7 mouse cellular contexts compared by ENCODE assay signal in genomic region chr15:78868398-78868797, GRCm38 (mm10). TPM values are rescaled to one million over a fixed set of nuclear protein-coding genes. Genes with fewer than 3 reads are reported as not detected.
A peak's percentile ranks its signal among the peaks of the same experiment; 100 is the strongest.
DNase-seq lines count a peak whose midpoint lies in the region; ATAC-seq and TF ChIP-seq lines count a peak whose summit lies in the region.

No protein-coding gene starts in this region.

- TF ChIP-seq CTCF in lung, adult 2 months (IDR thresholded peaks at IDR 0.05; ENCODE audit: insufficient read depth, low read length), result no peak
- TF ChIP-seq CTCF in small intestine, adult 2 months (IDR thresholded peaks at IDR 0.05; ENCODE audit: extremely low read depth, insufficient read length, insufficient replicate concordance, low read depth, low read length), result no peak

- no peak for TF ChIP-seq POLR2A in lung, adult 2 months (IDR thresholded peaks at IDR 0.05; ENCODE audit: borderline replicate concordance, extremely low read depth, low read depth, low read length)
- TF ChIP-seq POLR2A in small intestine, adult 2 months (IDR thresholded peaks at IDR 0.05; ENCODE audit: low read depth, low read length), result no peak

- H3K4me2 ChIP-seq in forebrain, embryonic 13.5 days, result peak overlapping the region; percentile 10; the same call in 1 of the 2 replicates
- peak overlapping the region; percentile 18; the same call in 1 of the 2 replicates for H3K4me2 ChIP-seq in intestine, embryonic 14.5 days (ENCODE audit: low read length)

- 17% methylated on average over 9 of the region's 9 CpGs for WGBS in forebrain, embryonic 13.5 days
- 7% methylated on average over 9 of the region's 9 CpGs for WGBS in intestine, embryonic 14.5 days
- 13% methylated on average over 9 of the region's 9 CpGs for WGBS in lung, adult 2 months
- 9% methylated on average over 9 of the region's 9 CpGs for WGBS in small intestine, adult 2 months

- DNase-seq in brain, adult 2 months (ENCODE audit: low read depth, low spot score), result peak; percentile 77
- DNase-seq in intestine, embryonic 14.5 days (ENCODE audit: low spot score), result peak; percentile 83
- peak; percentile 55 for DNase-seq in lung, adult 2 months
- no peak for DNase-seq in urinary bladder, postnatal 4 days (ENCODE audit: low spot score in 2 of 2)

- no peak overlapping the region for H3K4me3 ChIP-seq in forebrain, embryonic 13.5 days
- no peak overlapping the region for H3K4me3 ChIP-seq in intestine, embryonic 14.5 days (ENCODE audit: low read depth, low read length)
- no peak overlapping the region for H3K4me3 ChIP-seq in lung, adult 2 months (replicated peaks; ENCODE audit: extremely low read depth, low read depth, low read length)
- H3K4me3 ChIP-seq in small intestine, adult 2 months (ENCODE audit: low read depth, low read length), result no peak overlapping the region

- peak; percentile 84 for ATAC-seq in forebrain, embryonic 13.5 days
- ATAC-seq in intestine, embryonic 14.5 days (replicated peaks; ENCODE audit: low FRiP score, low TSS enrichment, low read depth), result peak; percentile 70
- no peak for ATAC-seq in activated CD4-positive, CD25-positive, alpha-beta regulatory T cell, adult 4 months

- H3K9ac ChIP-seq in forebrain, embryonic 13.5 days, result 0 out of 2 replicates have a peak overlapping the region, but pooled peaks have one; percentile 18
- no peak overlapping the region for H3K9ac ChIP-seq in intestine, embryonic 14.5 days (ENCODE audit: low read length)

- H3K36me3 ChIP-seq in forebrain, embryonic 13.5 days (ENCODE audit: poor library complexity, severe bottlenecking), result no peaks in the 10 kb centered on the region
- H3K36me3 ChIP-seq in intestine, embryonic 14.5 days (ENCODE audit: control insufficient read depth, insufficient read depth, low read length), result no peaks in the 10 kb centered on the region
- H3K36me3 ChIP-seq in small intestine, adult 2 months (ENCODE audit: control insufficient read depth, insufficient read depth, low read length), result no peaks in the 10 kb centered on the region

- peak overlapping the region; percentile 72 for H3K27ac ChIP-seq in forebrain, embryonic 13.5 days
- peak overlapping the region; percentile 85 for H3K27ac ChIP-seq in intestine, embryonic 14.5 days (ENCODE audit: low read depth)
- H3K27ac ChIP-seq in small intestine, adult 2 months (ENCODE audit: insufficient read depth, low read depth, low read length), result peak overlapping the region; percentile 77

- no peaks in the 10 kb centered on the region for H3K27me3 ChIP-seq in forebrain, embryonic 13.5 days
- H3K27me3 ChIP-seq in intestine, embryonic 14.5 days (replicated peaks; ENCODE audit: control insufficient read depth, insufficient read depth, low read length), result no peaks in the 10 kb centered on the region
- no peaks in the 10 kb centered on the region for H3K27me3 ChIP-seq in small intestine, adult 2 months (ENCODE audit: control insufficient read depth, insufficient read depth, low read length)

- H3K9me3 ChIP-seq in forebrain, embryonic 13.5 days (replicated peaks), result no peaks in the 10 kb centered on the region
- H3K9me3 ChIP-seq in intestine, embryonic 14.5 days (ENCODE audit: control insufficient read depth, low read length), result no peaks in the 10 kb centered on the region

- peaks cover 23% of the 10 kb centered on the region for H3K4me1 ChIP-seq in forebrain, embryonic 13.5 days
- H3K4me1 ChIP-seq in intestine, embryonic 14.5 days (replicated peaks; ENCODE audit: control insufficient read depth, insufficient read depth, low read length), result peaks cover 21% of the 10 kb centered on the region
- H3K4me1 ChIP-seq in lung, adult 2 months (ENCODE audit: control insufficient read depth, insufficient read depth, low read length), result peaks cover 13% of the 10 kb centered on the region
- peaks cover 23% of the 10 kb centered on the region for H3K4me1 ChIP-seq in small intestine, adult 2 months (ENCODE audit: control insufficient read depth, insufficient read depth, insufficient read length, low read length)

RNA-seq across cellular contexts. Expression of gene Gga1, which starts 8.6 kb away (rescaled TPM):
- 50.3 and 53.7 TPM in 2 replicates for polyA plus RNA-seq in forebrain, embryonic 13.5 days (2015; fragmentation: Nextera tagmentation; extraction: Ambion mirVana)
- 38.1 and 44.4 TPM in 2 replicates for polyA plus RNA-seq in intestine, embryonic 14.5 days (2014; fragmentation: Nextera tagmentation; extraction: Ambion mirVana)
- polyA plus RNA-seq in lung, adult 2 months (2012; rRNA removed), result 113 and 121 TPM in 2 replicates
- polyA plus RNA-seq in small intestine, adult 2 months (2012; rRNA removed), result 62.5 and 105 TPM in 2 replicates
- 10 to 100 TPM; 13.8 to 18.1 TPM for polyA plus RNA-seq in activated CD4-positive, CD25-positive, alpha-beta regulatory T cell, adult 4 months (2017; shearing (Covaris generic))

RNA-seq across cellular contexts. Expression of gene Lgals2, which starts 13.1 kb away (rescaled TPM):
- polyA plus RNA-seq in forebrain, embryonic 13.5 days (2015; fragmentation: Nextera tagmentation; extraction: Ambion mirVana), result not detected in 2 replicates
- 776 and 848 TPM in 2 replicates for polyA plus RNA-seq in intestine, embryonic 14.5 days (2014; fragmentation: Nextera tagmentation; extraction: Ambion mirVana)
- 6.0 and 7.2 TPM in 2 replicates for polyA plus RNA-seq in lung, adult 2 months (2012; rRNA removed)
- polyA plus RNA-seq in small intestine, adult 2 months (2012; rRNA removed), result 637 and 2,134 TPM in 2 replicates
- not detected for polyA plus RNA-seq in activated CD4-positive, CD25-positive, alpha-beta regulatory T cell, adult 4 months (2017; shearing (Covaris generic))

RNA-seq across cellular contexts. Expression of gene Cdc42ep1, which starts 26.0 kb away (rescaled TPM):
- polyA plus RNA-seq in forebrain, embryonic 13.5 days (2015; fragmentation: Nextera tagmentation; extraction: Ambion mirVana), result 5.0 and 5.5 TPM in 2 replicates
- 44.9 and 45.7 TPM in 2 replicates for polyA plus RNA-seq in intestine, embryonic 14.5 days (2014; fragmentation: Nextera tagmentation; extraction: Ambion mirVana)
- polyA plus RNA-seq in lung, adult 2 months (2012; rRNA removed), result 221 and 277 TPM in 2 replicates
- polyA plus RNA-seq in small intestine, adult 2 months (2012; rRNA removed), result 18.9 and 26.0 TPM in 2 replicates
- polyA plus RNA-seq in activated CD4-positive, CD25-positive, alpha-beta regulatory T cell, adult 4 months (2017; shearing (Covaris generic)), result not detected

RNA-seq across cellular contexts. Expression of gene Gm49510, which starts 31.1 kb away (rescaled TPM):
- polyA plus RNA-seq in forebrain, embryonic 13.5 days (2015; fragmentation: Nextera tagmentation; extraction: Ambion mirVana), result 0.15 and 0.16 TPM in 2 replicates
- polyA plus RNA-seq in intestine, embryonic 14.5 days (2014; fragmentation: Nextera tagmentation; extraction: Ambion mirVana), result 0.62 and 0.86 TPM in 2 replicates
- 0.04 TPM in 1 of 2 replicates, not detected in the other for polyA plus RNA-seq in lung, adult 2 months (2012; rRNA removed)
- polyA plus RNA-seq in small intestine, adult 2 months (2012; rRNA removed), result 0.13 TPM in 1 of 2 replicates, not detected in the other
- polyA plus RNA-seq in activated CD4-positive, CD25-positive, alpha-beta regulatory T cell, adult 4 months (2017; shearing (Covaris generic)), result not detected

RNA-seq across cellular contexts. Expression of gene Sh3bp1, which starts 31.2 kb away (rescaled TPM):
- polyA plus RNA-seq in forebrain, embryonic 13.5 days (2015; fragmentation: Nextera tagmentation; extraction: Ambion mirVana), result 3.7 and 5.4 TPM in 2 replicates
- 30.2 and 35.5 TPM in 2 replicates for polyA plus RNA-seq in intestine, embryonic 14.5 days (2014; fragmentation: Nextera tagmentation; extraction: Ambion mirVana)
- 77.8 and 92.6 TPM in 2 replicates for polyA plus RNA-seq in lung, adult 2 months (2012; rRNA removed)
- 41.3 and 48.8 TPM in 2 replicates for polyA plus RNA-seq in small intestine, adult 2 months (2012; rRNA removed)
- 10 to 100 TPM; 43.8 to 75.5 TPM for polyA plus RNA-seq in activated CD4-positive, CD25-positive, alpha-beta regulatory T cell, adult 4 months (2017; shearing (Covaris generic))

Comparison
In these comparisons a context has a peak if more than half of its experiments do, and no peak if none do; other contexts are left out.
1. DNase-seq: peak in brain, adult 2 months (single experiment), intestine, embryonic 14.5 days (single experiment) and lung, adult 2 months (single experiment); none in urinary bladder, postnatal 4 days (0 of 2).
2. RNA of gene Lgals2, which starts 13.1 kb away (polyA plus RNA-seq): 637 to 2,134 TPM in small intestine, adult 2 months and 776 to 848 TPM in intestine, embryonic 14.5 days; 6.0 to 7.2 TPM in lung, adult 2 months, not detected in forebrain, embryonic 13.5 days and not detected in activated CD4-positive, CD25-positive, alpha-beta regulatory T cell, adult 4 months; every median in the first group is over 10 times any median in the second.
3. Peak in every context shown above with its lines, with median percentiles within 50 percentile points of each other: H3K27ac ChIP-seq.